Mouse (Mus musculus): ENCODE measurements around the gene 6030408B16Rik. TPM values are rescaled to one million over a fixed set of nuclear protein-coding genes. Genes with fewer than 3 reads are reported as not detected.

The 6030408B16Rik gene
- polyA plus RNA-seq, 1 experiment from 2014 or later: not detected

- no peak for DNase-seq (ENCODE audit: low read depth, low spot score)
Measured at GRCm38 (mm10) chr15:101296091-101296490, 3.1 kb downstream of the 6030408B16Rik start.

GRCm38 (mm10) chr15:101297988-101298387 lies 5.0 kb downstream of the 6030408B16Rik start:
- H3K27me3 ChIP-seq: no peaks in the 10 kb centered on the region
- POLR2A ChIA-PET: no interaction called here
- TF ChIP-seq CTCF (IDR thresholded peaks at IDR 0.05): no peak
- no peak for DNase-seq (ENCODE audit: low read depth, low spot score)
- CTCF ChIA-PET: no interaction called here
- in situ Hi-C loops (cut with MboI; ENCODE audit: low pct_unique_long_range_greater_than_20kb): no loop called here
- no peak for ATAC-seq

More at GRCm38 (mm10) chr15:101296091-101296490, 3.1 kb downstream of the 6030408B16Rik start:
- ChIA-PET POLR2A (no interaction called here), CTCF (interaction anchor here (1.1 kb wide), 1 partner anchor 13 kb away, joined by 3 read pairs; no protein-coding TSS in a partner anchor)
- no peaks in the 10 kb centered on the region for H3K27me3 ChIP-seq
- in situ Hi-C loops (cut with MboI; ENCODE audit: low pct_unique_long_range_greater_than_20kb): no loop called here
- no peak for TF ChIP-seq CTCF (IDR thresholded peaks at IDR 0.05)
- no peak for ATAC-seq

GRCm38 (mm10) chr15:101298550-101298949 lies 5.5 kb downstream of the 6030408B16Rik start:
- no peaks in the 10 kb centered on the region for H3K27me3 ChIP-seq
- TF ChIP-seq CTCF (IDR thresholded peaks at IDR 0.05): no peak
- in situ Hi-C loops (cut with MboI; ENCODE audit: low pct_unique_long_range_greater_than_20kb): no loop called here
- CTCF ChIA-PET: interaction anchor here (0.7 kb wide), 1 partner anchor 13 kb away, joined by 3 read pairs; no protein-coding TSS in a partner anchor
- DNase-seq (ENCODE audit: low read depth, low spot score): no peak
- ATAC-seq: no peak
- POLR2A ChIA-PET: interaction anchor here (1.3 kb wide), 1 partner anchor 14 kb away, joined by 3 read pairs; the partner anchor contains the start of gene Atg101

- no peak for ATAC-seq
- POLR2A ChIA-PET: interaction anchor here (1.3 kb wide), 1 partner anchor 15 kb away, joined by 3 read pairs; the partner anchor contains the start of gene Atg101
- TF ChIP-seq CTCF (IDR thresholded peaks at IDR 0.05): no peak
- CTCF ChIA-PET: interaction anchor here (0.7 to 0.9 kb wide), 2 partner anchors 8 to 14 kb away, joined by 3 read pairs; no protein-coding TSS in a partner anchor
- in situ Hi-C loops (cut with MboI; ENCODE audit: low pct_unique_long_range_greater_than_20kb): no loop called here
- no peak for DNase-seq (ENCODE audit: low read depth, low spot score)
- H3K27me3 ChIP-seq: no peaks in the 10 kb centered on the region
Measured at GRCm38 (mm10) chr15:101299480-101299960, 6.5 kb downstream of the 6030408B16Rik start.

DNA sequence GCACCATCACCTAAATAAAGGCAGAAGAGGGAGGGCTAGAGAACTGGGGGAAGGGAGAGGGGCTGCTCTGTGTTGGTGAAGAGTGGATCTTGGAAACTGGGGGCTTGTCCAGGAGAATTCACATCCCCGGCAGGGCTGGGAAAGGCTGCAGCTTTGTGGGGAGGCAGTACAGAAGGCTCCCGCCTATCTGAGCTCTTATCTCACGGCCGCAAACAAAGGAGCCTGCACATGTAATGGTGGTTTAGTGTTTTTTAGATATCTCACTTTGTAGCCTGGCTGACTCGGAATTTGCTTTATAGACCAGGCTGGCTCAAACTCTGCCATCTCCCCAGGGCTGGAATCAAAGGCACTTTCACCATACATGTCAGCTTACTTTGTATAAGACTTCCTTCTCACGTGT lies 7.1 kb downstream of the 6030408B16Rik start:
- H3K27me3 ChIP-seq: no peaks in the 10 kb centered on the region
- ChIA-PET CTCF (interaction anchor here (0.8 kb wide), 1 partner anchor 17 kb away, joined by 3 read pairs; no protein-coding TSS in a partner anchor), POLR2A (no interaction called here)
- no peak for DNase-seq (ENCODE audit: low read depth, low spot score)
- TF ChIP-seq CTCF (IDR thresholded peaks at IDR 0.05): no peak
- in situ Hi-C loops (cut with MboI; ENCODE audit: low pct_unique_long_range_greater_than_20kb): no loop called here
- no peak for ATAC-seq

- no peaks in the 10 kb centered on the region for H3K27me3 ChIP-seq
- TF ChIP-seq CTCF (IDR thresholded peaks at IDR 0.05): no peak
- DNase-seq (ENCODE audit: low read depth, low spot score) (no peak), ATAC-seq (no peak)
- in situ Hi-C loops (cut with MboI; ENCODE audit: low pct_unique_long_range_greater_than_20kb): no loop called here
- ChIA-PET POLR2A (no interaction called here), CTCF (no interaction called here)
Measured at GRCm38 (mm10) chr15:101302201-101302600, 9.2 kb downstream of the 6030408B16Rik start.

DNA sequence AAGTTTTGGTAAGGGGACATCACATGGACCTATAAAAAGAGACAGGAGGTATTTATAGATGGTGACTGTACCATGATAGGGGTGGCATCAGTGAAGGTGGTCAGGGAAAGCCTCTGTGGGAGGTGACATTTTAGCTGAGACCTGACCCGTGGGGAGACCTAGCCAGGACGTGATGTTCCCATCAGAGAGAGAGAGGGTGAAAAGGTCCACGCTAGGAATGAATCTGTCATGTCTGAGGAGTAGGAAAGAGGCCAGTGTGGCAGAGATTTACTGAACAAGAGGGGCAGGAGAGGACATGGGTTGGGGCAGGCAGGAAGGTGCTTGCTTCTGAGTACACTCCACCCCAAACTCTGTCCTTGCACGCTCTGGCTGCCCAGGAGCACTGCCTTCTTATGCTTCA lies 10.8 kb downstream of the 6030408B16Rik start:
- H3K27me3 ChIP-seq: no peaks in the 10 kb centered on the region
- ATAC-seq (no peak), DNase-seq (ENCODE audit: low read depth, low spot score) (no peak)
- no peak for TF ChIP-seq CTCF (IDR thresholded peaks at IDR 0.05)
- in situ Hi-C loops (cut with MboI; ENCODE audit: low pct_unique_long_range_greater_than_20kb): no loop called here
- ChIA-PET POLR2A (no interaction called here), CTCF (no interaction called here)

- TF ChIP-seq CTCF (IDR thresholded peaks at IDR 0.05): no peak
- H3K27me3 ChIP-seq: no peaks in the 10 kb centered on the region
- no peak for ATAC-seq
- ChIA-PET CTCF (no interaction called here), POLR2A (no interaction called here)
- no peak for DNase-seq (ENCODE audit: low read depth, low spot score)
- in situ Hi-C loops (cut with MboI; ENCODE audit: low pct_unique_long_range_greater_than_20kb): no loop called here
Measured at GRCm38 (mm10) chr15:101306459-101306858, 13.4 kb downstream of the 6030408B16Rik start.

- POLR2A ChIA-PET: interaction anchor here (0.6 kb wide), 1 partner anchor 73 kb away, joined by 5 read pairs; no protein-coding TSS in a partner anchor
- no peaks in the 10 kb centered on the region for H3K27me3 ChIP-seq
- CTCF ChIA-PET: no interaction called here
- ATAC-seq (no peak), DNase-seq (ENCODE audit: low read depth, low spot score) (no peak)
- TF ChIP-seq CTCF (IDR thresholded peaks at IDR 0.05): no peak
- in situ Hi-C loops (cut with MboI; ENCODE audit: low pct_unique_long_range_greater_than_20kb): no loop called here
Measured at GRCm38 (mm10) chr15:101308440-101309348, 15.7 kb downstream of the 6030408B16Rik start.

- no peak for ATAC-seq
- no peak for DNase-seq (ENCODE audit: low read depth, low spot score)
- ChIA-PET CTCF (interaction anchor here (1.2 kb wide), 1 partner anchor 18 kb away, joined by 3 read pairs; no protein-coding TSS in a partner anchor), POLR2A (no interaction called here)
- no peak for TF ChIP-seq CTCF (IDR thresholded peaks at IDR 0.05)
- H3K27me3 ChIP-seq: no peaks in the 10 kb centered on the region
- in situ Hi-C loops (cut with MboI; ENCODE audit: low pct_unique_long_range_greater_than_20kb): no loop called here
Measured at GRCm38 (mm10) chr15:101309493-101309892, 16.5 kb downstream of the 6030408B16Rik start.
